Mouse (Mus musculus) c-Kit-positive CD71-negative TER-119-negative erythroid progenitor cells, embryonic 14.5 days (primary cell): ENCODE results near the gene Olfr1234.

Experiments used
- DNase-seq: peaks from one replicate; pipeline ENCODE4 v3.0.0-alpha.2; 2013; ENCODE audit warnings: low read depth

The Olfr1234 gene

GRCm38 (mm10) chr2:89364765-89365164, at the start of gene Olfr1234:
Gene Olfr1234 (minus strand): TSS chr2:89364865.
- DNase-seq, result no peak

GRCm38 (mm10) chr2:89409576-89409975, 44.9 kb upstream of the Olfr1234 start, which contains the start of gene Olfr1238:
Gene Olfr1238 (minus strand): TSS chr2:89409676.
- DNase-seq, result no peak

- no peak for DNase-seq
Measured at GRCm38 (mm10) chr2:89400882-89401281, 36.2 kb upstream of the Olfr1234 start.

- no peak for DNase-seq
Measured at GRCm38 (mm10) chr2:89342298-89342697, 22.4 kb downstream of the Olfr1234 start, which contains the start of gene Olfr1233. Gene Olfr1233 (minus strand): TSS chr2:89342398.

GRCm38 (mm10) chr2:89329575-89329974, 35.1 kb downstream of the Olfr1234 start, which contains the start of gene Olfr1232:
Gene Olfr1232 (minus strand): TSS chr2:89329675.
- DNase-seq, result no peak
